In the genomic region with DNA sequence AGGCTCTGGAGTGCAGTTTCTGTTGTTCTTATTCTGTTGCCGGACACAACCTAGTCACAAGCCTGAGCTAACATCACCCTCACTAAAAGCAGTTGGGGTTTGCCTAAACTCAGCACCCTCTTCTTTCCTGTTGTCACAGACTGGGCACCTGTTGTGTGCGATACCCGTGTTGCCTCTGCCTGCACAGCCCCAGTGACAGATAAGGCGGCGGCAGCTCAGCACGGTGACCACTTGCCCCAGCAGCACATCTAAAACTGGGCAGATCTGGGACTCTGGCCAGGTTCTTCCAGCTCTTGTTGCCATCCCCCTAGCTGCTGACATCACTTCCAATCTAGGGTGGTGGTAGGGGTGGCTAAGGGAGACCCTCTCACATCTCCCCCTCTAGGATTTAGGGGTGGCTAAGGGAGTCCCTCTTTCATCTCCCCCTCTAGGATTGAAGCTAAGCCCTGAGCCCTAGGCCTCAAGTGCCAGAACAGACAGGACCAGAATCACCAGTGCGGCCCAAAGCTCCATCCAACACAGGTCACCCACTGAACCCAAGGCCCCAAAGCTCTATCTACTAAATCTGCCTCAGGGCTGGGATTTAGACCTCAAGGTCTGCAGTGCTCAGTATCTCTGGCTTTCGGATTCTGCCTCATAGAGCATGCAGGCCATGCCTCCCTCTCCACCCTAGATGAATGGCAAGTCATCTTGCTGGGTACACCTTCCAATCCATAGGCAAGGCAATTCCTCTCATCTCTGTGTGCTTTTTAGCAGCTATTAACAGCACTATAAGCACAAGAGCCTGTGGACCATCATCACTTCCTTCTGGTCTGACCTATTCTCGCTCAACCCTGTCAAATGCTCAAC, we compare ENCODE assay signal across 13 mouse cellular contexts.
A peak's percentile ranks its signal among the peaks of the same experiment; 100 is the strongest.
DNase-seq lines count a peak whose midpoint lies in the region; ATAC-seq and TF ChIP-seq lines count a peak whose summit lies in the region.
"Had no signal": no experiment of that assay in that cellular context is flagged by ENCODE, and none has a peak within 500 bp of the region (broad histone marks: within the 10 kb centered on the region; RNA-seq: fewer than 3 reads in every experiment).

No protein-coding gene starts in this region.

- H3K36me3 ChIP-seq in forebrain, embryonic 10.5 days (replicated peaks), result no peaks in the 10 kb centered on the region
- H3K36me3 ChIP-seq in forebrain, embryonic 14.5 days (ENCODE audit: control insufficient read depth, insufficient read depth, low read length), result no peaks in the 10 kb centered on the region
- H3K36me3 ChIP-seq in G1E (replicated peaks), result peaks cover 50% of the 10 kb centered on the region
- H3K36me3 ChIP-seq in heart, embryonic 13.5 days, result no peaks in the 10 kb centered on the region
- 0 out of 2 replicates have a peak, but pooled peaks cover 5% of the 10 kb centered on the region for H3K36me3 ChIP-seq in liver, postnatal 0 days (replicated peaks; ENCODE audit: insufficient read depth, low read length)
- no peaks in the 10 kb centered on the region for H3K36me3 ChIP-seq in forebrain, embryonic 16.5 days (ENCODE audit: control insufficient read depth, insufficient read depth)
- H3K36me3 ChIP-seq: forebrain, embryonic 15.5 days; neural tube, embryonic 15.5 days had no signal

- no peak for DNase-seq in forebrain, embryonic 10.5 days (ENCODE audit: extremely low spot score, low spot score)
- no peak for DNase-seq in forebrain, embryonic 14.5 days (ENCODE audit: low spot score)
- peak; percentile 22 for DNase-seq in G1E (ENCODE audit: low spot score)
- DNase-seq in liver, postnatal 0 days, result peak; percentile 84
- no peak for DNase-seq in gastrocnemius, postnatal 10 days
- DNase-seq: embryo, embryonic 11 days had no signal

- H3K4me2 ChIP-seq in forebrain, embryonic 14.5 days (ENCODE audit: low read length), result no peak overlapping the region
- H3K4me2 ChIP-seq in heart, embryonic 13.5 days, result peak overlapping the region; percentile 41
- peak overlapping the region; percentile 61 for H3K4me2 ChIP-seq in liver, postnatal 0 days (ENCODE audit: low read depth, low read length)
- H3K4me2 ChIP-seq in forebrain, embryonic 16.5 days (ENCODE audit: low read length), result no peak overlapping the region
- H3K4me2 ChIP-seq: forebrain, embryonic 15.5 days; neural tube, embryonic 15.5 days had no signal

- TF ChIP-seq EP300 in liver, postnatal 0 days (IDR thresholded peaks at IDR 0.05; ENCODE audit: low read depth), result peak; percentile 98

- H3K9me3 ChIP-seq in forebrain, embryonic 10.5 days, result no peaks in the 10 kb centered on the region
- no peaks in the 10 kb centered on the region for H3K9me3 ChIP-seq in forebrain, embryonic 14.5 days (replicated peaks; ENCODE audit: control insufficient read depth, low read length)
- H3K9me3 ChIP-seq in G1E (replicated peaks), result no peaks in the 10 kb centered on the region
- no peaks in the 10 kb centered on the region for H3K9me3 ChIP-seq in heart, embryonic 13.5 days
- H3K9me3 ChIP-seq in liver, postnatal 0 days (ENCODE audit: low read length), result no peaks in the 10 kb centered on the region
- H3K9me3 ChIP-seq in forebrain, embryonic 16.5 days (ENCODE audit: control insufficient read depth, low read length), result no peaks in the 10 kb centered on the region
- H3K9me3 ChIP-seq: forebrain, embryonic 15.5 days; neural tube, embryonic 15.5 days had no signal

- H3K9ac ChIP-seq in forebrain, embryonic 14.5 days (ENCODE audit: low read length), result no peak overlapping the region
- H3K9ac ChIP-seq in heart, embryonic 13.5 days, result peak overlapping the region; percentile 54
- H3K9ac ChIP-seq in liver, postnatal 0 days (replicated peaks), result peak overlapping the region; percentile 58
- no peak overlapping the region for H3K9ac ChIP-seq in forebrain, embryonic 16.5 days (replicated peaks; ENCODE audit: low read depth, low read length)
- H3K9ac ChIP-seq: forebrain, embryonic 15.5 days; neural tube, embryonic 15.5 days had no signal

- no peak for ATAC-seq in forebrain, embryonic 14.5 days
- ATAC-seq in G1E (ENCODE audit: extremely low read depth, insufficient number of reproducible peaks, low FRiP score, poor library complexity, severe bottlenecking), result no peak
- peak; percentile 54; the same call in 1 of the 2 replicates for ATAC-seq in heart, embryonic 13.5 days (ENCODE audit: extremely low read depth, insufficient number of reproducible peaks, low FRiP score, low TSS enrichment)
- ATAC-seq in liver, postnatal 0 days, result peak; percentile 92
- no peak for ATAC-seq in inflammation-experienced regulatory T-cells, adult 6 months
- no peak for ATAC-seq in forebrain, embryonic 16.5 days
- ATAC-seq: forebrain, embryonic 15.5 days; hindbrain, embryonic 16.5 days; Patski had no signal

- peak overlapping the region; percentile 27; the same call in 1 of the 2 replicates for H3K27ac ChIP-seq in forebrain, embryonic 10.5 days
- H3K27ac ChIP-seq in forebrain, embryonic 14.5 days (ENCODE audit: low read depth, low read length), result no peak overlapping the region
- peak overlapping the region; percentile 74 for H3K27ac ChIP-seq in heart, embryonic 13.5 days (replicated peaks)
- peak overlapping the region; percentile 87 for H3K27ac ChIP-seq in liver, postnatal 0 days (ENCODE audit: low read depth)
- H3K27ac ChIP-seq in forebrain, embryonic 16.5 days (ENCODE audit: low read length), result no peak overlapping the region
- H3K27ac ChIP-seq: neural tube, embryonic 15.5 days had no signal

- peaks cover 53% of the 10 kb centered on the region for H3K4me1 ChIP-seq in forebrain, embryonic 10.5 days
- H3K4me1 ChIP-seq in forebrain, embryonic 14.5 days (ENCODE audit: control insufficient read depth, insufficient read depth, low read length), result peaks cover 56% of the 10 kb centered on the region
- peaks cover 16% of the 10 kb centered on the region for H3K4me1 ChIP-seq in G1E (ENCODE audit: insufficient read depth, low read depth, low read length)
- H3K4me1 ChIP-seq in heart, embryonic 13.5 days, result peaks cover 98% of the 10 kb centered on the region
- peaks cover 93% of the 10 kb centered on the region for H3K4me1 ChIP-seq in liver, postnatal 0 days (ENCODE audit: insufficient read depth)
- H3K4me1 ChIP-seq in forebrain, embryonic 16.5 days (replicated peaks; ENCODE audit: control insufficient read depth, insufficient read depth, low read length), result peaks cover 68% of the 10 kb centered on the region

- 95% methylated on average over 9 of the region's 9 CpGs for whole genome bisulfite sequencing in forebrain, embryonic 10.5 days
- WGBS in forebrain, embryonic 14.5 days, result 92% methylated on average over 9 of the region's 9 CpGs
- 39% methylated on average over 9 of the region's 9 CpGs for WGBS in heart, embryonic 13.5 days
- 60% methylated on average over 9 of the region's 9 CpGs for WGBS in liver, postnatal 0 days (ENCODE audit: insufficient replicate concordance)
- WGBS in forebrain, embryonic 16.5 days, result 82% methylated on average over 9 of the region's 9 CpGs

- no peak for TF ChIP-seq CTCF in G1E (IDR thresholded peaks at IDR 0.05; ENCODE audit: low read depth, low read length)
- TF ChIP-seq CTCF in liver, postnatal 0 days (IDR thresholded peaks at IDR 0.05; ENCODE audit: low read depth), result no peak

- H3K27me3 ChIP-seq in forebrain, embryonic 10.5 days (ENCODE audit: poor library complexity, severe bottlenecking), result no peaks in the 10 kb centered on the region
- H3K27me3 ChIP-seq in forebrain, embryonic 14.5 days (replicated peaks; ENCODE audit: control insufficient read depth, insufficient read depth, low read length), result no peaks in the 10 kb centered on the region
- no peaks in the 10 kb centered on the region for H3K27me3 ChIP-seq in G1E (ENCODE audit: insufficient read depth, low read length)
- H3K27me3 ChIP-seq in heart, embryonic 13.5 days (replicated peaks), result no peaks in the 10 kb centered on the region
- no peaks in the 10 kb centered on the region for H3K27me3 ChIP-seq in liver, postnatal 0 days (ENCODE audit: insufficient read depth, low read length)
- H3K27me3 ChIP-seq in forebrain, embryonic 16.5 days (replicated peaks; ENCODE audit: control insufficient read depth, insufficient read depth, low read length), result no peaks in the 10 kb centered on the region
- H3K27me3 ChIP-seq: forebrain, embryonic 15.5 days; neural tube, embryonic 15.5 days; Patski had no signal

- no peak overlapping the region for H3K4me3 ChIP-seq in forebrain, embryonic 10.5 days
- H3K4me3 ChIP-seq in forebrain, embryonic 14.5 days (ENCODE audit: low read depth, low read length), result no peak overlapping the region
- no peak overlapping the region for H3K4me3 ChIP-seq in G1E (ENCODE audit: low read depth, low read length)
- H3K4me3 ChIP-seq in heart, embryonic 13.5 days, result no peak overlapping the region
- H3K4me3 ChIP-seq in liver, postnatal 0 days (ENCODE audit: low read depth, low read length), result no peak overlapping the region
- H3K4me3 ChIP-seq in forebrain, embryonic 16.5 days (replicated peaks; ENCODE audit: low read length), result no peak overlapping the region
- H3K4me3 ChIP-seq: forebrain, embryonic 15.5 days; neural tube, embryonic 15.5 days had no signal

Comparison
In these comparisons a context has a peak if more than half of its experiments do, and no peak if none do; other contexts are left out.
1. H3K27ac ChIP-seq: peak in forebrain, embryonic 10.5 days (single experiment), heart, embryonic 13.5 days (single experiment) and liver, postnatal 0 days (single experiment); none in forebrain, embryonic 14.5 days (single experiment) and forebrain, embryonic 16.5 days (single experiment).
2. DNase-seq: peak in G1E (single experiment) and liver, postnatal 0 days (single experiment); none in forebrain, embryonic 10.5 days (single experiment), forebrain, embryonic 14.5 days (single experiment) and gastrocnemius, postnatal 10 days (single experiment).
3. ATAC-seq: peak in heart, embryonic 13.5 days (single experiment) and liver, postnatal 0 days (single experiment); none in forebrain, embryonic 14.5 days (single experiment), G1E (single experiment), inflammation-experienced regulatory T-cells, adult 6 months (single experiment) and forebrain, embryonic 16.5 days (single experiment).
4. H3K4me2 ChIP-seq: peak in heart, embryonic 13.5 days (single experiment) and liver, postnatal 0 days (single experiment); none in forebrain, embryonic 14.5 days (single experiment) and forebrain, embryonic 16.5 days (single experiment).
5. H3K9ac ChIP-seq: peak in heart, embryonic 13.5 days (single experiment) and liver, postnatal 0 days (single experiment); none in forebrain, embryonic 14.5 days (single experiment) and forebrain, embryonic 16.5 days (single experiment).